Mouse (Mus musculus): ENCODE measurements at regions not wholly inside any gene's neighbourhood (a gene's known extent, or its start where the extent isn't known, plus 50 kb on each side); places are given as distances from the start of the nearest gene placed in this dataset.

DNA sequence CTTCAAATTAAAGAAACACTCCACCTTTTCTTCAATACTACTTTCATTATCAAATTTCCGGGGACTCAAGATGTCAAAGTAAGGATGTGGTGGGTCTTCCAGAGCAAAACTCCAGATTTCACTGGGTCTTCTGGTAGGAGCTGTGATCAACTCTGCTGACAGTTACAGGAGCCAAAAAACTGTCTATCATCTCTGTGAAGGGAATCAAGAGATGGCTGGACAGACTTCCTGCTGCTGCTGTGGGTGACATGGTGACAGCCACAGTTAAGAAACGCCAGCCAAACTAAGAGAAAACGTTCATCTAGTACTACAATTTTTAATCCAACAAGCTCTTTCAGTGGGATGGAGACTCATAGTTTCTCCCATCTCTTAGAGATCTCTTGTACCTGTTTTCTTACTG, 136.5 kb upstream of the Mad2l1 start:
- TF ChIP-seq TAL1 (IDR thresholded peaks at IDR 0.05; ENCODE audit: low read length) (no peak), GATA1 (IDR thresholded peaks at IDR 0.05; ENCODE audit: low read length) (no peak)

Data from erythroblast, embryonic 14.5 days (primary cell).